Mouse (Mus musculus): ENCODE results near the gene 9230104L09Rik.

The 9230104L09Rik gene

GRCm38 (mm10) chr2:148857506-148857905 is 7.3 kb downstream of the 9230104L09Rik start:
- intact Hi-C loops (cut with DNase I) = no loop called here

GRCm38 (mm10) chr2:148856630-148857400 is 8.0 kb downstream of the 9230104L09Rik start:
- intact Hi-C loops (cut with DNase I) = no loop called here

- intact Hi-C loops (cut with DNase I) = loop anchor here (1.0 to 5.0 kb wide), 3 partner anchors 51 to 99 kb away; partner anchors contain the start of gene Cstl1
Measured at GRCm38 (mm10) chr2:148851116-148851906, 13.5 kb downstream of the 9230104L09Rik start.

GRCm38 (mm10) chr2:148839224-148839623 is 25.6 kb downstream of the 9230104L09Rik start:
- intact Hi-C loops (cut with DNase I) = no loop called here

- intact Hi-C loops (cut with DNase I) = no loop called here
Measured at GRCm38 (mm10) chr2:148838075-148838777, 26.6 kb downstream of the 9230104L09Rik start.

- intact Hi-C loops (cut with DNase I) = no loop called here
Measured at GRCm38 (mm10) chr2:148834912-148835311, 29.9 kb downstream of the 9230104L09Rik start, which contains the start of gene Cst9. Gene Cst9, plus strand, starts transcription at chr2:148835147.

GRCm38 (mm10) chr2:148825986-148826385 is 38.9 kb downstream of the 9230104L09Rik start:
- intact Hi-C loops (cut with DNase I) = no loop called here

GRCm38 (mm10) chr2:148819909-148820308 is 44.9 kb downstream of the 9230104L09Rik start, which contains the start of gene Cst13:
Gene Cst13, plus strand, starts transcription at chr2:148820081.
- intact Hi-C loops (cut with DNase I) = no loop called here

GRCm38 (mm10) chr2:148806696-148807095 is 58.1 kb downstream of the 9230104L09Rik start:
- intact Hi-C loops (cut with DNase I) = no loop called here

- intact Hi-C loops (cut with DNase I) = no loop called here
Measured at GRCm38 (mm10) chr2:148801491-148801921, 63.3 kb downstream of the 9230104L09Rik start.

GRCm38 (mm10) chr2:148798485-148798884 is 66.4 kb downstream of the 9230104L09Rik start, which contains the start of gene Cst8:
Gene Cst8, plus strand, starts transcription at chr2:148798785.
- intact Hi-C loops (cut with DNase I) = no loop called here

All from adrenal gland (tissue).